Mouse (Mus musculus) CH12.LX (cell line): ENCODE results near the gene Gm17387. TPM values are rescaled to one million over a fixed set of nuclear protein-coding genes. Genes with fewer than 3 reads are reported as not detected.
"Not testable (repeated sequence)": the region's sequence is repeated elsewhere in the genome, so short reads cannot be mapped to it uniquely, and the experiment has no call there.

ENCODE experiments used
- DNase-seq: peaks from one replicate; pipeline ENCODE4 v3.0.0-alpha.2; 2013; ENCODE audit errors: extremely low read depth
- H3K27ac ChIP-seq: 2 replicates; pipeline ENCODE4 v1.5.1; 2012; ENCODE audit warnings: low read depth, mild to moderate bottlenecking, control low read depth, moderate library complexity; ENCODE audit not compliant: insufficient read depth
- H3K27me3 ChIP-seq: replicated peaks from 2 replicates; pipeline ENCODE3; 2012; ENCODE audit warnings: inconsistent platforms
- H3K36me3 ChIP-seq, 2 experiments: replicated peaks in 1 of 2; 2 replicates each; pipeline versions ENCODE3 to v1.6.1; 2012; ENCODE audit warnings: inconsistent platforms in 1 of 2, low read length in 1 of 2, mild to moderate bottlenecking in 1 of 2, mixed read lengths in 1 of 2, moderate library complexity in 1 of 2; ENCODE audit not compliant: control insufficient read depth in 1 of 2, insufficient read depth in 1 of 2
- H3K4me1 ChIP-seq, 2 experiments: 2 replicates each; pipeline ENCODE4 v1.6.1; 2012; ENCODE audit warnings: inconsistent platforms in 1 of 2, moderate library complexity in 1 of 2; ENCODE audit not compliant: insufficient read depth in 2 of 2, control insufficient read depth in 1 of 2
- H3K4me2 ChIP-seq: 2 replicates; pipeline ENCODE4 v1.6.1; 2012; ENCODE audit warnings: low read depth, mild to moderate bottlenecking, control low read depth; ENCODE audit not compliant: poor library complexity, insufficient read depth, severe bottlenecking
- H3K4me3 ChIP-seq, 3 experiments: fragments of 150-350 bp in 1 of 3; sonication (generic) in 1 of 3; replicated peaks in 1 of 3; 2 replicates each; pipeline versions ENCODE3 to v1.5.1; 2011 to 2012; ENCODE audit warnings: low read depth in 2 of 3, low read length in 2 of 3, mild to moderate bottlenecking in 2 of 3, moderate library complexity in 2 of 3, control low read depth in 1 of 3, improper control_type of control experiment in 1 of 3, inconsistent platforms in 1 of 3, mixed read lengths in 1 of 3; ENCODE audit not compliant: poor library complexity in 1 of 3
- H3K79me2 ChIP-seq: replicated peaks from 2 replicates; pipeline ENCODE4 v1.6.1; 2012; ENCODE audit warnings: mild to moderate bottlenecking, moderate library complexity; ENCODE audit not compliant: control insufficient read depth, poor library complexity, insufficient read depth, severe bottlenecking; ENCODE audit errors: extremely low read depth
- H3K9ac ChIP-seq: 2 replicates; pipeline ENCODE4 v1.6.1; 2012; ENCODE audit warnings: low read depth, mild to moderate bottlenecking, control low read depth, moderate library complexity; ENCODE audit not compliant: insufficient read depth
- H3K9me3 ChIP-seq: replicated peaks from 2 replicates; pipeline ENCODE3; 2012; ENCODE audit warnings: low read length, inconsistent platforms, mixed read lengths
- CTCF ChIP-seq, 2 experiments: IDR thresholded peaks in 1 of 2; conservative IDR thresholded peaks in 1 of 2; 2 replicates each; pipeline ENCODE4 v1.5.1; 2011 to 2012; ENCODE audit warnings: low read depth in 2 of 2, low read length in 2 of 2, improper control_type of control experiment in 1 of 2, inconsistent platforms in 1 of 2, mild to moderate bottlenecking in 1 of 2, moderate library complexity in 1 of 2
- E2F4 ChIP-seq: IDR thresholded peaks from 2 replicates; pipeline ENCODE4 v1.6.1; 2011; ENCODE audit warnings: low read depth, low read length, improper control_type of control experiment; ENCODE audit not compliant: insufficient replicate concordance
- ETS1 ChIP-seq: conservative IDR thresholded peaks from 2 replicates; pipeline ENCODE4 v1.6.1; 2012; ENCODE audit warnings: low read depth, mild to moderate bottlenecking, inconsistent platforms, low read length, improper control_type of control experiment, moderate library complexity
- IRF4 ChIP-seq: IDR thresholded peaks from 2 replicates; pipeline ENCODE4 v1.6.1; 2014; ENCODE audit warnings: low read depth, mild to moderate bottlenecking, inconsistent platforms, low read length, improper control_type of control experiment
- JUND ChIP-seq: conservative IDR thresholded peaks from 2 replicates; pipeline ENCODE4 v1.6.1; 2011; ENCODE audit warnings: low read depth, low read length, improper control_type of control experiment
- MAX ChIP-seq: IDR thresholded peaks from 2 replicates; pipeline ENCODE4 v1.6.1; 2011; ENCODE audit warnings: low read length, improper control_type of control experiment
- MEF2A ChIP-seq: IDR thresholded peaks from 2 replicates; pipeline ENCODE4 v1.6.1; 2014; ENCODE audit warnings: low read depth, mild to moderate bottlenecking, inconsistent platforms, low read length, improper control_type of control experiment, borderline replicate concordance
- RAD21 ChIP-seq: IDR thresholded peaks from 2 replicates; pipeline ENCODE4 v1.6.1; 2011; ENCODE audit warnings: low read depth, mild to moderate bottlenecking, low read length, improper control_type of control experiment, moderate library complexity
- SMC3 ChIP-seq: IDR thresholded peaks from 2 replicates; pipeline ENCODE4 v1.6.1; 2011; ENCODE audit warnings: low read depth, low read length, improper control_type of control experiment
- dilution Hi-C: fragments of 300-500 bp; cut with MboI; formaldehyde crosslinking; loops from 2 replicates; pipeline ENCODE4 v1.14.3; 2020; ENCODE audit warnings: low sequenced_read_pairs; ENCODE audit not compliant: extremely low pct_unique_long_range_greater_than_20kb, extremely low pct_ligation_motif_present
- in situ Hi-C: fragments of 300-500 bp; cut with MboI; formaldehyde crosslinking; loops from 3 replicates; pipeline ENCODE4 v1.14.3; 2019; ENCODE audit warnings: low sequenced_read_pairs, low pct_ligation_motif_present, low pct_unique_long_range_greater_than_20kb, mixed read lengths
- polyA plus RNA-seq: library from polyadenylated mRNA; unstranded; fragments of >175 nt; gene quantifications from 2 replicates; pipeline ENCODE4 v1.2.1, GENCODE M21; 2012; ENCODE audit warnings: low read depth; ENCODE audit not compliant: insufficient read length
- total RNA-seq, 2 experiments: library from RNA; depleted of rRNA; stranded (reverse); fragments of 300-350 nt in 1 of 2; fragments of >200 nt in 1 of 2; gene quantifications; 2 replicates each; pipeline ENCODE4 v1.2.3; 2012 to 2014

The Gm17387 gene
- total and polyA plus RNA-seq, 3 experiments = not detected

DNA sequence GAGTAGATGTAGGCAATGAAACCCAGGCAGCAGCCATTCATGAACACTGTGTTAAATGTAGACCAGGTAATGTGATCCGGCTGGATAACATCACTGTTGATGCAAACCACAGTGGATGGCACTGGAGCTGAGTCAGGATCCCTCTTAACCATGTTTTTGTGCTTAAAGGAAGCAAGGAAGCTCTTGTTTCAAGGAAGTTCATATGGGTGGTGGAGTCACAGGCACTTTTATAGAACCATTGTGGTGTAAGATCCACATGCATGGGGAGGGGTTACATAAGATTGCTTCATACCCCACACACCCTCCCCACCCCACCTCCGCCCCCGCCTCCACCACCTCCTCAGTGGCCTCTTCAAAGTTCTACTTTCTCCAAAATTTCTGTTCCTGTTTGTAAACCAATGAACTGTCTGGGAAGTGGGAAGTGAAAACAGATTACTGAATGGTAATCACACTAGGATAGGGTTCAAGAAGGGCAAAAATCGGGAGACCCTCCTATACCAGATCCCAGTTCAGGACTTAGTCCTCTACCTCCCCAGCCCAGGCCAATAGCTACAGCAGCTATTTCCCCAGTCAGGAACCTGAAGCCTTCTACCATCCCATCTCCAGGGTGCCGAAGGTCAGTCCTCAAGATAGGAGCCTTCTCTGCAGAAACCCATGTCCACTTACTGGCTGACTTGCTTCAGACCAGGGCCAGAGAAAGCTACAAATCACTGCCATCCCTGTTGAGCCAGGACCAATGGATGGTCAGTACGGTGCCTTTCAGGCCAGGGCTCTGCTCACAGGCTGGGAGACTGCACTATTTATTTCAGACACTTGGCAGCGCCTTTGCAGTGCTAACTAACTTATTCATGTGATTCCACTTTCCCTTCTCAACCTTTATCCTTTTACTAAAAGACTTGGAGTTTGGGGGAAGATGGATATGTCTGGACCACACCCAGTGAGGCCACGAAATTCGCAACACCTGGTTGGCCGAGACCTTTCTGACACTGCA, 11.9 kb upstream of the Gm17387 start:
- no peak overlapping the region for H3K4me3 ChIP-seq
- TF ChIP-seq SMC3 (peak; percentile 15; the same call in 1 of the 2 replicates), JUND (no peak), CTCF (conservative IDR thresholded peaks at IDR 0.05 in 1 of 2, IDR thresholded peaks at IDR 0.05 in 1 of 2; ENCODE audit: low read depth in 2 of 2, low read length in 2 of 2) (peak in 1 of 2 experiments; percentile 26; a peak in 1 of 4 replicates), IRF4 (peak; percentile 41; the same call in 1 of the 2 replicates), MAX (no peak), RAD21 (peak; percentile 6)
- no peak for DNase-seq
- in situ Hi-C loops (no loop called here), dilution Hi-C loops (no loop called here)
- H3K9ac ChIP-seq = no peak overlapping the region
- peaks cover 13 to 32% of the 10 kb centered on the region in 2 experiments for H3K4me1 ChIP-seq
- H3K27ac ChIP-seq = no peak overlapping the region
- no peaks in the 10 kb centered on the region for H3K36me3 ChIP-seq
- no peaks in the 10 kb centered on the region for H3K79me2 ChIP-seq
- no peak overlapping the region for H3K4me2 ChIP-seq
- no peaks in the 10 kb centered on the region for H3K27me3 ChIP-seq
- H3K9me3 ChIP-seq = peaks cover 5% of the 10 kb centered on the region

- H3K27ac ChIP-seq, H3K27me3 ChIP-seq, in situ Hi-C loops, H3K4me2 ChIP-seq, H3K9me3 ChIP-seq, H3K9ac ChIP-seq, DNase-seq, dilution Hi-C loops, H3K36me3 ChIP-seq, H3K79me2 ChIP-seq, H3K4me3 ChIP-seq: not testable (repeated sequence)
- H3K4me1 ChIP-seq = peaks cover 16 to 36% of the 10 kb centered on the region in 2 experiments
Measured at GRCm38 (mm10) chr7:141017824-141018223, 11.1 kb upstream of the Gm17387 start, which contains the start of gene Ifitm6. Ifitm6 (minus strand) TSS chr7:141017924.

- dilution Hi-C loops = no loop called here
- Histone ChIP-seq H3K36me3 (no peaks in the 10 kb centered on the region), H3K79me2 (no peaks in the 10 kb centered on the region), H3K4me2 (no peak overlapping the region), H3K9me3 (peaks cover 5% of the 10 kb centered on the region), H3K4me1 (peaks cover 16 to 36% of the 10 kb centered on the region in 2 experiments), H3K9ac (no peak overlapping the region), H3K27me3 (no peaks in the 10 kb centered on the region), H3K27ac (no peak overlapping the region), H3K4me3 (no peak overlapping the region)
- TF ChIP-seq SMC3 (no peak), E2F4 (no peak), ETS1 (no peak), MEF2A (no peak)
- in situ Hi-C loops = no loop called here
- no peak for DNase-seq
Measured at GRCm38 (mm10) chr7:141019028-141019427, 9.9 kb upstream of the Gm17387 start.
